Mouse (Mus musculus) myocyte (in vitro differentiated cells): Measurements from ENCODE around the gene Fam189a2. TPM values are rescaled to one million over a fixed set of nuclear protein-coding genes. Genes with fewer than 3 reads are reported as not detected.

Experiments used
- H3K27me3 ChIP-seq: one replicate; pipeline ENCODE4 v1.6.1; 2011; ENCODE audit not compliant: control insufficient read depth, insufficient read depth, insufficient read length
- H3K36me3 ChIP-seq: one replicate; pipeline ENCODE4 v1.6.1; 2011; ENCODE audit not compliant: control insufficient read depth, insufficient read depth
- H3K4me2 ChIP-seq: one replicate; pipeline ENCODE4 v1.6.1; 2011; ENCODE audit warnings: low read depth, control low read depth
- H3K4me3 ChIP-seq: one replicate; pipeline ENCODE4 v1.5.1; 2011; ENCODE audit warnings: mild to moderate bottlenecking, control low read depth, moderate library complexity
- H3K79me2 ChIP-seq: one replicate; pipeline ENCODE4 v1.6.1; 2011; ENCODE audit not compliant: control insufficient read depth, insufficient read depth
- H3ac ChIP-seq: one replicate; pipeline ENCODE4 v1.6.1; 2011; ENCODE audit not compliant: control insufficient read depth, insufficient read length
- CEBPB ChIP-seq: IDR thresholded peaks from 2 replicates; pipeline ENCODE4 v1.6.1; 2011; ENCODE audit warnings: mild to moderate bottlenecking, moderate library complexity; ENCODE audit not compliant: poor library complexity, insufficient read depth, severe bottlenecking
- E2F4 ChIP-seq: IDR thresholded peaks from one replicate; pipeline ENCODE4 v1.6.1; 2011; ENCODE audit warnings: mild to moderate bottlenecking, control low read depth, moderate library complexity; ENCODE audit not compliant: insufficient read depth
- MAX ChIP-seq: IDR thresholded peaks from one replicate; pipeline ENCODE4 v1.6.1; 2011; ENCODE audit warnings: low read depth, mild to moderate bottlenecking, control low read depth
- MYOD1 ChIP-seq, 3 experiments: IDR thresholded peaks; one replicate each; pipeline ENCODE4 v1.6.1; 2011; ENCODE audit warnings: control low read depth in 2 of 3, low read depth in 2 of 3, mild to moderate bottlenecking in 2 of 3, moderate library complexity in 1 of 3; ENCODE audit not compliant: insufficient read length in 2 of 3, control insufficient read depth in 1 of 3
- MYOG ChIP-seq, 3 experiments: IDR thresholded peaks; one replicate each; pipeline ENCODE4 v1.6.1; 2011; ENCODE audit warnings: control low read depth in 2 of 3, low read depth in 2 of 3, mild to moderate bottlenecking in 2 of 3; ENCODE audit not compliant: insufficient read length in 2 of 3, control insufficient read depth in 1 of 3, insufficient read depth in 1 of 3
- POLR2A ChIP-seq: IDR thresholded peaks from one replicate; pipeline ENCODE4 v1.6.1; 2011; ENCODE audit warnings: low read depth, mild to moderate bottlenecking, control low read depth, moderate library complexity; ENCODE audit not compliant: insufficient read length
- POLR2AphosphoS2 ChIP-seq: IDR thresholded peaks from one replicate; pipeline ENCODE4 v1.6.1; 2011; ENCODE audit warnings: low read depth, control low read depth; ENCODE audit not compliant: insufficient read length
- REST ChIP-seq: IDR thresholded peaks from one replicate; pipeline ENCODE4 v1.6.1; 2011; ENCODE audit warnings: mild to moderate bottlenecking, control low read depth, moderate library complexity; ENCODE audit not compliant: insufficient read depth, insufficient read length
- SRF ChIP-seq: IDR thresholded peaks from one replicate; pipeline ENCODE4 v1.6.1; 2011; ENCODE audit warnings: low read depth; ENCODE audit not compliant: control insufficient read depth, insufficient read length
- TCF12 ChIP-seq: IDR thresholded peaks from one replicate; pipeline ENCODE4 v1.6.1; 2011; ENCODE audit warnings: mild to moderate bottlenecking, control low read depth; ENCODE audit not compliant: poor library complexity, insufficient read depth, severe bottlenecking
- TCF3 ChIP-seq: IDR thresholded peaks from one replicate; pipeline ENCODE4 v1.6.1; 2011; ENCODE audit warnings: low read depth, control low read depth; ENCODE audit not compliant: insufficient read length
- USF1 ChIP-seq: IDR thresholded peaks from one replicate; pipeline ENCODE4 v1.6.1; 2011; ENCODE audit warnings: low read depth, mild to moderate bottlenecking, control low read depth, moderate library complexity
- polyA plus RNA-seq: library from polyadenylated mRNA; unstranded; fragments of >200 nt; fragmentation: generic; extraction: Trizol; gene quantifications from one replicate; pipeline ENCODE4 v1.2.1, GENCODE M21; 2012; ENCODE audit warnings: missing spikeins

Gene Fam189a2
- 1.9 TPM for polyA plus RNA-seq

DNA sequence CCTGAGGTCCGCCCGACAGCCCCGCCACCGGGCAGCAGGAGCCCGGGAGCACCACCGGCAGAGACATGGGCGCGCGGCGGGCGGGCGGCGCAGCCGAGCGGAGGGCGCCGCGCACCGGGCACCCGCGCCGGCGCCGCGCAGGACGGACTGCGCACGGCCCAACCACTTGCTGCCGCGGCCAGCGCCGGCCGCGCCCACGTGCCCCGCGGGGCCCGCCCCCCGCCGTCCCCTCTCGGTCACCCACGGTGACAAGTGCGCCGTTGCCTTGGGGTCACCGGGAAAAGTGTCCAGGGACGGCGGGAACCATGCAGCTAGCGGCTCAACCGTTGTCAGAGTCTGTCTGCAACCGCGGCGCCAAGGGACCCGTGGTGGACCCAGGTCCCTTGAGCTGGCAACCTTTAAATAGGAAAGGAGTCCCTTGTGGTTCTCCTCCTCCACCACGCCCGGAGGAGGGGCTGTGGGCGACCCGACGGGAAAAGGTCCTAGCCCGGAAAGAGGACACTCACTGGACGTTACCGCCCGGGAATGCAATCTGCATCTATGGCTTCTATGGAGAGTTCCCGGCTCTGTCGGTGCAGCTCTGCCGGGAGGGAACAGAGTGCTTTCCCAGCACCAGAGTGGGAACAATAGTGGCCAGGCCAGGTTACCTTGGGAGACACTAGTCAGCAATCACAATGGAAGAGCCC lies at the start of gene Fam189a2:
Fam189a2 (minus strand) TSS at position 149 of the 686 bp plus-strand sequence.
- Histone ChIP-seq H3K36me3 (no peaks in the 10 kb centered on the region), H3K4me3 (no peak within 1 kb of the TSS), H3ac (peak within 1 kb of the TSS; percentile 16), H3K79me2 (no peaks in the 10 kb centered on the region), H3K27me3 (peaks cover 32% of the 10 kb centered on the region), H3K4me2 (peak within 1 kb of the TSS; percentile 74)
- TF ChIP-seq CEBPB: no peak
- TF ChIP-seq E2F4: no peak
- no peak for TF ChIP-seq POLR2A
- TF ChIP-seq MYOD1 (IDR thresholded peaks at IDR 0.05; ENCODE audit: control insufficient read depth in 1 of 3, insufficient read length in 2 of 3, low read depth in 2 of 3): peak in 1 of 3 experiments; percentile 11
- no peak for TF ChIP-seq TCF12
- no peak for TF ChIP-seq USF1
- TF ChIP-seq SRF: no peak

DNA sequence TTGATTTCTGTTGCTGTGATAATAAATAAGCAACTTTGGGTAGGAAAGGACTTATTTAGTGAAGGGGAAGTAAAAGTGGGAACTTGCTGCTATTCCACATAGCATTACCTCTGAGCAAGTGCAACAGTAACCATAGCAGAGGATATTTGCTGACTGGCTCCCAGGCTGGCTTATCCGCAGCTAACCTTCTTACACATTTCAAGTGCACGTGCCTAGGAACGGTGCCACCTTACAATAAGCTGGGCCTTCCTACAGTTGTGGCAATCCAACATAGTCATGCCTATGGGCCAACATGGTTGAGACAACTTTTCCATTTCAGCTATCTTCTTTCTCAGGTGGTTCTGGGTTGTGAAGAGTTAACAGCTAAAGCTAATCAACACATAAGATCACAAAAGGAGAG lies 46.8 kb upstream of the Fam189a2 start:
- no peak overlapping the region for H3ac ChIP-seq
- H3K36me3 ChIP-seq: no peaks in the 10 kb centered on the region

DNA sequence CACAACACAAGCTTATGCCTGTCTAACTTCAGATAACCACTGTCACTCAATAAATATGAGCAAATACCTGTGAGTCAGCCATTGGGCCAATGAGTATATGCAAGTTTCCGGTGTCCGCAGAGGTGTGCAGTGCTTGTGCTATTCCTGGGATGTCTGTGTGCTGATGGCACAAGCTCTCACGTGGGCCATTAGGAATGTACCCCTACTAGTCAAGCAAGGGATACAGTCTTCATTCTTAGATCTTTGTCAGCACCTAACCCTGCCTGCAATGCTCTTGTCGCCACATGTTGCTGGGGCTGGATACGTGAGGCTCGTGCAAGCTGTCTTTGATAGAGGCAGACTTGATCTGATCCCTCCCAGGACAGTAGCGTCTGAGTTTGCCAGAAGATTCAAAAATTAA lies 45.7 kb upstream of the Fam189a2 start:
- TF ChIP-seq MAX (no peak), MYOG (IDR thresholded peaks at IDR 0.05; ENCODE audit: control insufficient read depth in 1 of 3, insufficient read depth in 1 of 3, insufficient read length in 2 of 3, low read depth in 2 of 3) (no peak), CEBPB (no peak), MYOD1 (IDR thresholded peaks at IDR 0.05; ENCODE audit: control insufficient read depth in 1 of 3, insufficient read length in 2 of 3, low read depth in 2 of 3) (no peak), POLR2AphosphoS2 (no peak)
- no peaks in the 10 kb centered on the region for H3K27me3 ChIP-seq
- no peak overlapping the region for H3K4me3 ChIP-seq
- no peaks in the 10 kb centered on the region for H3K79me2 ChIP-seq
- no peak overlapping the region for H3ac ChIP-seq
- no peak overlapping the region for H3K4me2 ChIP-seq
- no peaks in the 10 kb centered on the region for H3K36me3 ChIP-seq

More for the DNA sequence above, 46.8 kb upstream of the Fam189a2 start:
- Histone ChIP-seq H3K27me3 (no peaks in the 10 kb centered on the region), H3K79me2 (no peaks in the 10 kb centered on the region), H3K4me3 (no peak overlapping the region), H3K4me2 (no peak overlapping the region)
- no peak for TF ChIP-seq MAX
- TF ChIP-seq POLR2A: no peak
- no peak for TF ChIP-seq REST
- no peak for TF ChIP-seq CEBPB
- TF ChIP-seq MYOG (IDR thresholded peaks at IDR 0.05; ENCODE audit: control insufficient read depth in 1 of 3, insufficient read depth in 1 of 3, insufficient read length in 2 of 3, low read depth in 2 of 3): no peak
- TF ChIP-seq POLR2AphosphoS2: no peak
- no peak for TF ChIP-seq SRF
- TF ChIP-seq TCF12: no peak
- TF ChIP-seq MYOD1 (IDR thresholded peaks at IDR 0.05; ENCODE audit: control insufficient read depth in 1 of 3, insufficient read length in 2 of 3, low read depth in 2 of 3): no peak
- TF ChIP-seq USF1: no peak
- TF ChIP-seq TCF3: no peak
- TF ChIP-seq E2F4: no peak

DNA sequence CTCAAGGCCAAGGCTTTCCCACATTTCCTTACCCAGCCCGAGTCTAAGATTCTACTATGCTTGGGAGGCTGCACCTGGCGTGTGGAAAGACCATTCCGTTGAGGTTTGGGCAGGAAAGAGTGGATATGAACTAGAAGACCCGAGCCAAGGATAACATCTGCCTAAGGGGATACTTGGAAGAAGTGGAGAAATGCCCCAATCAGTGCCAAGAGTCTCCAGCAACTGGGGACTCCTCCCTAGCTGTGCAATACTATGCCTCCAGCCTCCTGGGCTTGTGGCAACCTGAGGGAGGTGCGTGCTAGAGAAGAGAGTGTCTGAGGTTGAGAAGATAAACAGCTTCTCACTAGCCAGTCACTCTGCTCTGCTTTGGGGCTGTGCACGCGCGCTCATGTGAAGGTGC lies 45.1 kb upstream of the Fam189a2 start:
- no peaks in the 10 kb centered on the region for H3K27me3 ChIP-seq
- no peaks in the 10 kb centered on the region for H3K79me2 ChIP-seq
- no peak overlapping the region for H3K4me3 ChIP-seq
- TF ChIP-seq POLR2AphosphoS2: no peak
- no peak for TF ChIP-seq E2F4
- no peak for TF ChIP-seq MAX
- TF ChIP-seq REST: no peak
- no peak for TF ChIP-seq TCF12
- no peak for TF ChIP-seq CEBPB
- TF ChIP-seq MYOG (IDR thresholded peaks at IDR 0.05; ENCODE audit: control insufficient read depth in 1 of 3, insufficient read depth in 1 of 3, insufficient read length in 2 of 3, low read depth in 2 of 3): no peak
- TF ChIP-seq POLR2A: no peak
- no peak for TF ChIP-seq TCF3
- TF ChIP-seq USF1: no peak
- TF ChIP-seq MYOD1 (IDR thresholded peaks at IDR 0.05; ENCODE audit: control insufficient read depth in 1 of 3, insufficient read length in 2 of 3, low read depth in 2 of 3): no peak
- no peak for TF ChIP-seq SRF
- no peak overlapping the region for H3ac ChIP-seq
- H3K36me3 ChIP-seq: no peaks in the 10 kb centered on the region
- no peak overlapping the region for H3K4me2 ChIP-seq

DNA sequence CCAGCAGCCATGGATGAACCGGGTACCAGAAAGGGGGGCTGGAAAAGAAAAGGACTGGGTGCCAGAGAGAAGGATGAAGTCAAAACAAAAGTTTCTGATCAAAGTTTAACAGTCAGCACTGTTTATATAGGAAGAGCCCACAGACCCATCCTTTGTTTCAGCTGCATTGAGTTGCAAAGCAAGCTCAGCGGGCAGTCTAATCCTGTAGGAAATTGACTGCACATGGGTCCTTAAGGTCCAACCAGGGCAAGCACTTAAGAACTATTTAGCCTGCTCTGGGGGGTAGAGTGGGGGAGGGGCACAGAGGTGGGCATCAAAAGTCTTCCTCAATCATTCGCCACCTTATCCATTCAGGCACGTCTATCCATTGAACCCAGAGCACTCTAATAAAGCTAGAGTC lies 42.3 kb upstream of the Fam189a2 start:
- Histone ChIP-seq H3K4me2 (no peak overlapping the region), H3ac (no peak overlapping the region), H3K36me3 (no peaks in the 10 kb centered on the region), H3K79me2 (no peaks in the 10 kb centered on the region), H3K4me3 (no peak overlapping the region), H3K27me3 (no peaks in the 10 kb centered on the region)
- TF ChIP-seq E2F4 (no peak), USF1 (no peak), MYOD1 (IDR thresholded peaks at IDR 0.05; ENCODE audit: control insufficient read depth in 1 of 3, insufficient read length in 2 of 3, low read depth in 2 of 3) (no peak), TCF12 (no peak), MYOG (IDR thresholded peaks at IDR 0.05; ENCODE audit: control insufficient read depth in 1 of 3, insufficient read depth in 1 of 3, insufficient read length in 2 of 3, low read depth in 2 of 3) (no peak), CEBPB (no peak), POLR2AphosphoS2 (no peak), REST (no peak), TCF3 (no peak), SRF (no peak), POLR2A (no peak), MAX (no peak)
